Mouse (Mus musculus): ENCODE data around the gene Stx7. TPM values are rescaled to one million over a fixed set of nuclear protein-coding genes. Genes with fewer than 3 reads are reported as not detected.

Stx7 gene
- total and polyA plus RNA-seq, 3 experiments = 92.8 to 176 (median 102) TPM

- no peak overlapping the region for H3K27ac ChIP-seq (ENCODE audit: insufficient read depth, low read depth)
- no peaks in the 10 kb centered on the region for H3K27me3 ChIP-seq (replicated peaks)
- H3K4me1 ChIP-seq (ENCODE audit: control insufficient read depth in 1 of 2, insufficient read depth in 2 of 2) = peaks cover 9 to 11% of the 10 kb centered on the region in 2 experiments; a peak in 3 of 4 replicates
- H3K79me2 ChIP-seq (replicated peaks; ENCODE audit: control insufficient read depth, extremely low read depth, insufficient read depth, poor library complexity, severe bottlenecking) = no peaks in the 10 kb centered on the region
- DNase-seq (ENCODE audit: extremely low read depth) = peak; percentile 12
- H3K4me2 ChIP-seq (ENCODE audit: insufficient read depth, low read depth, poor library complexity, severe bottlenecking) = no peak overlapping the region; the same call in 1 of the 2 replicates
- TF ChIP-seq HCFC1 (IDR thresholded peaks at IDR 0.05; ENCODE audit: low read depth, low read length) (no peak), POLR2AphosphoS2 (IDR thresholded peaks at IDR 0.05; ENCODE audit: low read depth, low read length) (no peak), EP300 (IDR thresholded peaks at IDR 0.05; ENCODE audit: low read length) (0 out of 2 replicates have a peak, but pooled peaks have one; percentile 38), CHD1 (IDR thresholded peaks at IDR 0.05; ENCODE audit: low read depth, low read length) (peak; percentile 94)
- no peak overlapping the region for H3K4me3 ChIP-seq (replicated peaks in 1 of 3; ENCODE audit: low read depth in 2 of 3, low read length in 2 of 3, poor library complexity in 1 of 3)
- no peaks in the 10 kb centered on the region for H3K9me3 ChIP-seq (replicated peaks; ENCODE audit: low read length)
- no peaks in the 10 kb centered on the region for H3K36me3 ChIP-seq (replicated peaks in 1 of 2; ENCODE audit: control insufficient read depth in 1 of 2, insufficient read depth in 1 of 2, low read length in 1 of 2)
- dilution Hi-C loops (cut with MboI; ENCODE audit: extremely low pct_ligation_motif_present, extremely low pct_unique_long_range_greater_than_20kb, low sequenced_read_pairs) (no loop called here), in situ Hi-C loops (cut with MboI; ENCODE audit: low pct_ligation_motif_present, low pct_unique_long_range_greater_than_20kb, low sequenced_read_pairs) (no loop called here)
- H3K9ac ChIP-seq (ENCODE audit: insufficient read depth, low read depth) = no peak overlapping the region
Measured at GRCm38 (mm10) chr10:24213297-24213696, 64.2 kb downstream of the Stx7 start.

GRCm38 (mm10) chr10:24217558-24218268 is 68.6 kb downstream of the Stx7 start:
- in situ Hi-C loops (cut with MboI; ENCODE audit: low pct_ligation_motif_present, low pct_unique_long_range_greater_than_20kb, low sequenced_read_pairs) (no loop called here), dilution Hi-C loops (cut with MboI; ENCODE audit: extremely low pct_ligation_motif_present, extremely low pct_unique_long_range_greater_than_20kb, low sequenced_read_pairs) (no loop called here)
- Histone ChIP-seq H3K9ac (ENCODE audit: insufficient read depth, low read depth) (no peak overlapping the region), H3K79me2 (replicated peaks; ENCODE audit: control insufficient read depth, extremely low read depth, insufficient read depth, poor library complexity, severe bottlenecking) (no peaks in the 10 kb centered on the region), H3K27me3 (replicated peaks) (no peaks in the 10 kb centered on the region), H3K4me2 (ENCODE audit: insufficient read depth, low read depth, poor library complexity, severe bottlenecking) (no peak overlapping the region), H3K4me1 (ENCODE audit: control insufficient read depth in 1 of 2, insufficient read depth in 2 of 2) (peaks cover 9 to 11% of the 10 kb centered on the region in 2 experiments; a peak in 2 of 4 replicates), H3K4me3 (replicated peaks in 1 of 3; ENCODE audit: low read depth in 2 of 3, low read length in 2 of 3, poor library complexity in 1 of 3) (no peak overlapping the region), H3K27ac (ENCODE audit: insufficient read depth, low read depth) (no peak overlapping the region), H3K9me3 (replicated peaks; ENCODE audit: low read length) (no peaks in the 10 kb centered on the region), H3K36me3 (replicated peaks in 1 of 2; ENCODE audit: control insufficient read depth in 1 of 2, insufficient read depth in 1 of 2, low read length in 1 of 2) (no peaks in the 10 kb centered on the region)
- no peak for DNase-seq (ENCODE audit: extremely low read depth)
- TF ChIP-seq MAX (IDR thresholded peaks at IDR 0.05; ENCODE audit: low read length) (no peak), BHLHE40 (IDR thresholded peaks at IDR 0.05; ENCODE audit: low read depth, low read length) (no peak), IRF4 (IDR thresholded peaks at IDR 0.05; ENCODE audit: low read depth, low read length) (no peak), SMC3 (IDR thresholded peaks at IDR 0.05; ENCODE audit: low read depth, low read length) (no peak), HCFC1 (IDR thresholded peaks at IDR 0.05; ENCODE audit: low read depth, low read length) (no peak), UBTF (IDR thresholded peaks at IDR 0.05; ENCODE audit: low read depth, low read length) (no peak), POLR2A (IDR thresholded peaks at IDR 0.05; ENCODE audit: low read depth, low read length) (no peak), RAD21 (IDR thresholded peaks at IDR 0.05; ENCODE audit: low read depth, low read length) (no peak), TBP (conservative IDR thresholded peaks at IDR 0.05; ENCODE audit: low read depth, low read length) (no peak), CTCF (conservative IDR thresholded peaks at IDR 0.05 in 1 of 2, IDR thresholded peaks at IDR 0.05 in 1 of 2; ENCODE audit: low read depth in 2 of 2, low read length in 2 of 2) (no peak), MAZ (IDR thresholded peaks at IDR 0.05; ENCODE audit: low read depth, low read length) (no peak), JUN (IDR thresholded peaks at IDR 0.05; ENCODE audit: insufficient read depth, low read depth, low read length) (no peak), NELFE (IDR thresholded peaks at IDR 0.05; ENCODE audit: low read depth, low read length) (no peak), RCOR1 (conservative IDR thresholded peaks at IDR 0.05; ENCODE audit: low read depth, low read length) (no peak), ZNF384 (IDR thresholded peaks at IDR 0.05; ENCODE audit: low read depth, low read length) (no peak)

All from CH12.LX (cell line).